Mouse (Mus musculus) left cerebral cortex, postnatal 14 days (tissue): ENCODE measurements around the gene Mrpl14. TPM values are rescaled to one million over a fixed set of nuclear protein-coding genes. Genes with fewer than 3 reads are reported as not detected.

ENCODE experiments used
- DNase-seq, 2 experiments: peaks; one replicate each; pipeline ENCODE4 v3.0.0; 2021 to 2022; ENCODE audit warnings: low spot score in 2 of 2, mixed read lengths in 1 of 2
- intact Hi-C: fragments of 180-260 bp; cut with DNase I; formaldehyde crosslinking; loops from one replicate; pipeline ENCODE4 v1.15.1; 2025
- total RNA-seq, 2 experiments: library from RNA; stranded (reverse); gene quantifications; 2 replicates each; pipeline ENCODE4 v1.2.3; 2021

The Mrpl14 gene
- total RNA-seq, 2 experiments from 2014 or later = 42.9 to 46.3 TPM

DNA sequence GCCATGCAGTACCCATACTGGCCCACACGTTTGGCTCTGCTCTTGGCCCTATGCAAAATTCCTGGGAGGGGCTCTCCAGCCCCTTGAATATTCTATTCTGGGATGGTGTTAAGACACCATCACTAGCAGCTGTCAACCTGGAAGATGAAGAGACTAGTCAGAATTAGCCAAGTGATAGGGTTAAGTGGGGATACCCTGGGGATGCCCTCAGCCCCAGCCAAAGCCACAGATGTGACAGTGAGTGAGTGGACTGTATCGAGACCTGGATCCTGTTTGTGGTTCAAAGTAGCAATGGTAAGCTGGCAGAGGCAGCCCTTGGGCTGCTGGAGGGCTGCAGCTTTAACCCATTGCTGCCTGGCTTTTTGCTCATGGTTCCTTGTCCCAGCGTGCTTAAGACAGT lies 23.7 kb downstream of the Mrpl14 start:
- intact Hi-C loops = no loop called here
- no peak for DNase-seq

DNA sequence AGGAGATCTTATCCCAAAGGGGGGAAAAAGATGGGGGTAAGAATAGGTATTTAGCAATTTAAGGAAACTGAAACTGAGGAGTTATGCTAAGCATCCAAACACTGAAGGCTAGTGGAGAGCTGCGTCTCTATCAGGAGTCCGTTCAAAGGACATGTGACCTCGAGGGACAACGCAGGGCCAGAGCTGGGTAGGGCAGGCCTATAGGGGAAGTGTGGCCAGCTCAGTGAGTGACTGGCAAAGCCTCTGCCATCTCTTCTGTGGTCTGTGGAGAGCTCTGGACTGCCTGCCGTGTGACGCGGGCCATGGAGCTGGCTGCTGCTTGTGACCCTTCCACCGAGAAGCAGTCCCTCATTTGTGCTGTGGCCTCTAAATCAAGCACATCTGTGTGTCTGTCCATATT lies 24.3 kb downstream of the Mrpl14 start:
- intact Hi-C loops = no loop called here
- no peak for DNase-seq

DNA sequence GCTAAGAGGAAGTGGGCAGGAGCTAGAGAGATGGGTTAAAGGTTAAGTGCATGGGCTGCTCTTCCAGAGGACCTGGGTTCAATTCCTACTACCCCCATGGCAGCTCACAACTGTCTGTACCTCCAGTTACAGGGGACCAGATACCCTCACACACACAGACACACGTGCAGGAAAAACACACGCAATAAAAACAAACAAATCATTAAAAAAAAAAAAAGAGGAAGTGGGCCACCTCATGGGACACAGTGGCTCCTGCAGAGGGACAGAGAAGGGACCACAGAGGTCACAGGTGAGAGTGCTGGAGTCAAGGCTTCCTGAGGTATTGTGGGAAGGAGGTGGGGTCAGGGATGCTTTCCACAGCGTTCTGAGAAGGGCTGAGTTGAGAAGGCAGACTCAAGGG lies 25.4 kb downstream of the Mrpl14 start:
- intact Hi-C loops = no loop called here
- no peak for DNase-seq

DNA sequence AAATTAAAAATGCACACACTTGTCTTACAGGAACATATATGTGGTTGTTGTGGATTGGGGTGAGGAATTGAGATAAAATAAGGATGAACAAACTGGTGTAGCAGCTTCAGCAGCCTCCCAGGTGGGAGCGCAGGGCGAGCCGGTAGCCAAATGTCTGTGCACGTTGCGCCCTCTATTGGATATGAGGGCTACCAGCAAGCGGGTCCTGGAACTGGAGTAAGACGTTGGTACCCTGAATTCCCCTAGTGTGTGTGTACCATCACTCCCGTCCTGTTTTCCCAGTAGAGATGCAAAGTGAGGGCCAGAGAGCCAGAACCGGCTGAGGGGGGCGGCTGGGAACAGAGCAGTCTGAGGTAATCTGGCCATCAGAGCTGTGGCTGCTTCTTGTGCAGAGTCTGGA lies 32.2 kb downstream of the Mrpl14 start:
- intact Hi-C loops = loop anchor here (5.0 kb wide), 3 partner anchors 41 to 136 kb away; no protein-coding TSS in a partner anchor
- peak; percentile 86 to 89 for DNase-seq

DNA sequence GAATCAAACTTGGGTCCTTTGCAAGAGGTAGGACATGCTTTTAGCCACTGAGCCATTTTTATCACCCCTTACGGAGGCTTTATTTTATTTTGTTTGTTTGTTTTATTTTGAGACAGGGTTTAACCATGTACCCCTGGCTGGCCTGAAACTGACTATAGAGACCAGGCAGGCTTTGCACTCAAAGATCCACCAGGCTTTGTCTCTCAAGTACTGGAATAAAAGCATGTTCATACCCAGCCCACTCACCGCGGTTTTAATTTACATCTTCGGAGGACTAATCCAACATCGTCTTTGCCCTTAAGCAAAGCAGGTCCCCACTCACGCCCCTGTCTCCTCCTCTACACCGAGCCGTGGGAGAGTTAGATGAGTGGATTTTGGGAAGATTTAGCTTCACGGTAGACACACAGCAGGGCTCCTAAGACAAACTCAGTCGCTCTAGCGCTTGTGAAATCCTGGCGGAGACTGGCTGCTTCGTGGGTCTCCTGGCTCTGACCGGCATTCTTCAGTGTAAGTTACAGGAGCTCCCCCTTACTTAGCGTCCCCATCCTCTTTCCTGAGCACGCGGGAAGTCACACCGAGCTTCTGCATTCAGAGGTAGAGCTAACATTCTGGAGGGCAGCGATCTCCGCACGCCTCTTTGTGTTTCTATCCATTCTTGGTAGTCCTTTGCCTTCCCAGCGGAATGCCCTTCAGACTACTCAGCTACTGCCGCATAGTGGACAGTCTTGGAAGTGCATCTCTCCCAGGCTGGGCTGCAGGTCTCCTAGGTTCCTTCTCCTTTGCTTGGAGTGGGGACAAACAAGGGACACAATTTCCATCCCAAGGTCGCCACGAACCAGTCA lies 37.8 kb downstream of the Mrpl14 start:
- DNase-seq = peak; percentile 84 to 89
- intact Hi-C loops = no loop called here

DNA sequence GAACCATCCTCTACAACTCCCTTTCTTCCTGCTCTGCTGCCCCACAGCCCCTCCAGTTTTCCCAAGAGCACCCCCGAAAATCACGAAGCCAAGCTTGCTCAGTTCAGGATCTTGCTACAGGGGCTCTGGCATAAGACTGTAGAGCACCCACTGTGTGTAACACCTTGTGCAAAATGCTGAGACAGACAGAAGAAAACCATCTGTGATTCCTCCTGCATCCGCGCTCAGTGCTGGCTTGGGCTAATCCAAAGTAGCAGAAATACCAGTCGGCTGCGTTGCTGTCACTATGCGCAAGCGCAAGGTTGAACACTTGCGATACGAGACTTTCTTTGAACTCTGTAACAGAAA lies 38.4 kb downstream of the Mrpl14 start:
- DNase-seq = no peak
- intact Hi-C loops = no loop called here

DNA sequence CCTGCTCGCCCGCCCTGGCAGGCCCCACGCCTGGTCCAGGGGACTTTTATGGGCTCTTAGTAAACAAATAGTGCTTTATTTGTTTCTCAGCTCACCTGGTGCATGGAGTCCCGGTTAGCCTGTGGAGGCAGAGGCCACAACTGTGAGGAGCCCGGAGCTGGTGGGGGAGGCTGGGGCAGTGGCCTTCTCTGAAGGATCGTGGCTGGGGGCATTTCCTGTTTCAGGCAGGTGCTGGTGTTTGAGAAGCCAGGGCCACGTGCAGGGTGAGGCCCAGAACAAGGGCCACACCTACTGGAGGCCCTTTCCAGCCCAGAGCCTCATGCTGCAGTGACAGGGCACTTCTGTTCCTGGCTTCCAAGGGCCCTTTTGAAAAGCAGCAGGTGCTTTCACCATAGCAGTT lies 40.1 kb downstream of the Mrpl14 start:
- intact Hi-C loops = no loop called here
- no peak for DNase-seq

DNA sequence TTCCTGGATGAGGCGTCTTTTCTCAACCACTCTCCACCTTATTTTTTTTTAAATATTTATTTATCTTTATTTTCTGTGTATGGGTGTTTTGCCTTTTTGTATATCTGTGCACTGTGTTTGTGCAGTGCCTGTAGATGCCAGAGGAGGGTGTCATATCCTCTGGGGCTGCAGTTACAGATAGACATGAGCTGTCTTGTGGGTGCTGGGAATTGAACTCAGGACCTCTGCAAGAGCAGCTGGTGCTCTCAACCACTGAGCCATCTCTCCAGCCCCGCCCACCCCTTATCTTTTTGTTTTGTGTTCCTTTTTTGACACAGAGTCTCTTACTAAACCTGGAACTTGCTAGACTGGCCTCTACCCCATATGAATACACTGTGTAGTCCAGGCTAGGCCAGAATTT lies 41.4 kb downstream of the Mrpl14 start:
- intact Hi-C loops = no loop called here
- no peak for DNase-seq

DNA sequence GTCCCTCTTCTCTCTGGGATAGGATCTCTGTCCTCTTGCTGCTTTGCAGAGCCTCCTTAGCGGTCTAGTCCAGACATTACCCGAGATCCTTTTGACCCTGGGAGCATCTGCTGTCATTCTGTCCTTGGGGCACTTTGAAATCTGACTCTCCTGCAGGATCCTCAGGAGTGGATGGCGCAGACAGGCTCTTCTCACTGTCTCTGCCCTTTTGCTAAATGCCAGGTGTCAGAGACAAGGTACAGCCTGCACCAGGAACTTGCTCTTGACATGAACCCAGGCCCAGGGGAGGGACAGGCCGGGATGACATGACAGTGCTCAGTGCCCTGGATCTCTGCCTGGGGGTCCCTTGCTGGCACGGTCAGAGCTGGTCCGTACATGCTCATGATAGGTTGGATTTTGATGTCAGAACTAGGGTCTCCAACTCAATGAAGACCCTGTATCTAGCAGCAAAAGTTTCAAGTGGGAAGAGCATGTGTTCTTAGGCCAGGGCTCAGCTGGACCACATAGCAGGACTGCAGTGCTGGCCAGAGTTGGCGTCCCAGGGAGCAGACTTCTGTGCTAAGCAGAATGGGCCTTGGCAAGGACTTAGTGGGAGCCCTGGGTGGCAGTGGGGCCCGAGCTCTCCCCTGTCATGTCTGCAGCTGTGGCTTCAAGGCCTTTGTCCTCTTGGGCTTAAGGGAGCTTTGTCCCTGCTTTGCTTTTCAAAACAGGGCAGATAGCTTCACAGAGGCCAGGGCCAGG lies 42.0 kb downstream of the Mrpl14 start:
- intact Hi-C loops = no loop called here

DNA sequence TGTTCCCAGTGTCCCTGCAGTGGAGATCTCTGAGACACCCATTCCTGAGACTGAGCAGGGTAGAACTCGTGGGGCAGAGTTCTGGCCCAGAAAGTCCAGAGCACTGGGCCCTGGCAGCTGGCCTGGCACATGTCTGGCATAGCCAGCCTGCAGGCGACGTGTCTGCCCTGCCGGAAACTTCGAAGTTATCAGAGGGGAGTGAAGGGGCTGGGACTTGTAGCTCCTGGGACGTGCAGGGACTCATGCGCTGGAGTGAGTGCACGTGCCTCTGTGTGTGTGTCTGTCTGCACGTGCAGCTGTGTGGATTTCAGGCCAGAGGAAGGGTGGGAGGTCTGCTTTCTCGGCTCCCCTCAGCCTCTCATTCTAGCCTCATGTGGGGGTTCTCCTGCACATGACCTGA lies 43.3 kb downstream of the Mrpl14 start:
- no peak for DNase-seq
- intact Hi-C loops = no loop called here

More for the DNA sequence above, 42.0 kb downstream of the Mrpl14 start:
- DNase-seq = no peak

DNA sequence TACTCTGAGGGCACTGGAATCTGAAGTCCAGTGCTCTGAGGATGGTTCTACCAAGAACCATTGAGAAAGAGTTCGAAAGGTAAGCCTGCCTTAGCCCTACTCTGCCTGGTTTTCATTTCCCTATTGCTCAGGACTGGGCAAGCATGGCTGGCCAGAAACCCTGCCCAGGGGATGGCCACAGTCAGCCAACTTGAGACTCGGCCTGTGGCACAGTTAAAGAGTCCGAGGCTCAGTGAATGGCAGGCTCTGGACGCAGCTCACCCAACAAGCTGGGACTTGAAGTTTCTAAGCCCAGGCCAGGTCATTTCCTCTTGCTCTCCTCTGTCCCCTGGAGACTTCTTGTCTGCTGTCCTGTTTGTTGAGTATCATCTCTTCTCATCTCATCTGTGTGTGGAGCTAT lies 44.6 kb downstream of the Mrpl14 start:
- intact Hi-C loops = loop anchor here (1.0 kb wide), 1 partner anchor 402 kb away; no protein-coding TSS in a partner anchor
- DNase-seq = no peak

DNA sequence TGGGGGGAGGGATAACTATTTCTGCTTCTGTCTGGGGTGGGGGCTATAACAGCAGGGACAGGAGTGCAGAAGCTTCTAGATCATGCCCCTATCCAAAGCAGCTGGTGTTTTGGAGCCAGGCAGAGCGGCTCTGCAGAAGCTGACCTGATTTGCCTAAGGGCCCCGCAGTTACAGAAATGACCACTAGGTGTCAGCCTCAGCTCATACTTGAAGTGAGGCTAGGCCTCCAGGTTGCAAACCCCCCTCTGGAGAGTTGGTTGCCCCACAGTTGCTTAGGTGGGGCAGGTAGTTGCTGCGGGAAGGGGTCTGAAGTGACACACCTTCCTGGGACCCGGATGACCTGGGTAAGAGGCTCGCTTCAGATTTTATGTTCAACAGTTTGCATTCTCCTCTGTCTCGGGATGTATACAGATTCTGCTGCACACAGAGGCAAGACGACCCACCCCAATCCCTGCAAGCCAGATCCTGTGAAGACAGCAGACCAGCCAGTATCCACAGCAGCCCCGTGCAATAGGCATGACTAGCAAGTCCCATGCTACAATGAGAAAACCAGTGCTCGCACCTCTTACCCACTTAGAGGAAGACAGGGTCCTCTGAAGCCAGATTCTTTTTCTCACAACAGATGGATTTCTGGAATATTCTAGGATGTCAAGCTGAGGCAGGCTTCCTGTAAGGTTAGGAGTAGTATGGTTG lies 45.2 kb downstream of the Mrpl14 start:
- DNase-seq = peak; percentile 91 to 94

DNA sequence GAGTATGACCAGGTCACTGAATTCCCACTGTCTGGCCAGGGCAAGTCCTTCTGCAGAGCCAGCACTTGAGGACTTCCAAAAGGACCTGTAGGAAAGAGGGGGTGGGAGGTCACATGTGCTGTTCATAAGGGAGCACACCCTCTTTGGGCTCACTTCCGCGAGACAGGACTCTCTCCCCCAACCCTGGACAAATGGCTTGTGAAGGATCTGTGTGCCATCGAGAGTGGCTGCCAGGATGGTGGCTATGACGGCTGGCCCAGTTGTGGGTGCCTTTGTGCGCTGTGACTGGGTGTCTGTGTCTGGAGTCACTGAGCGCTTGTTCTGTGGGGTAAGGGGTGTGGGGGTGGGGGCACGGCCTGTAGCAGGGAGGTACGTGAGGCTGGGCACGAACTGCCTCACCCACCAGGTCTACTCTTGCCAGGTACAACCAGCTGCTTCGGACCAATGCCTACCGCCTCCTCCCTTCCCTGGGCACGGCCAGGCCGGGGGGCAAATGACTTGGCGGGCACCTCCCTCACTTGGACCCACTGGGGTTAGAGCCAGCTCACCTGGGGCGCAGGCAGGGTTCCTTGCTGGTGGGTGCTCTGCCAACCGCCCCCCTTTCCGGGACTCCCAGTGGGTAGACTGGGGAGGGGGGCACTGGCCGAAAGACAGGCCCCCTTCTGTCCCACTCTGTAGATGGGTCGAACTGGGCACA lies 47.1 kb downstream of the Mrpl14 start:
- no peak for DNase-seq
- intact Hi-C loops = no loop called here

More for the DNA sequence above, 45.2 kb downstream of the Mrpl14 start:
- intact Hi-C loops = loop anchor here (1.0 kb wide), 1 partner anchor 401 kb away; no protein-coding TSS in a partner anchor

DNA sequence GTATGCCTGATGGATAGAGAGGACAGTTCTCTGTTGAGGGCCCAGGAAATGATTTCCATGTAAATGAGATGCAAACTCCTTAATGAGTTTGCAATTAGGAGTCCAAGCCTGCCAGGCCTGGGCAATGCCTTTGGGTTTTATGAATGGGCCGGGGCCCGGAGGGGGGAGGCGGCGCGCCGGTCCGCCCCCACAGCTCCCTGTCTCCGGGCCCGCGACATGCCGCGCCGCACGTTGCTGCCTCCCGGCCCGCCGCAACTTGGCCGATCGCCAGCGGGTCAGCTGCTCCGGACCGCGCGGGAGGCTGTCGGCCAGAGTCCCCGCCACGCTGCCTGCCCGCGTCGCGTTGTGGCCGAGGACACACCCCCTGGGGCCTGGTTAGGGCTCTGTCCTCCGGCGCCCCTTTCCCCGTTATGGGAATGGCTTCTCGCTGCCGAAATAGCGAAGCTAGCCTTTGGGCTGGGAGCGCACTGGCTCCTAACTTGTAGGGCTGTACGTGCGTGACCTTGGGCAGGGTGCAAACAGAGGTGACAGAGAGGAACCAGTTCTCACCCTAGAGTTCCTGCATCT lies 47.7 kb downstream of the Mrpl14 start, which contains the start of gene 1600014C23Rik:
Gene 1600014C23Rik (minus strand): TSS at position 110 of the 567 bp plus-strand sequence.
- intact Hi-C loops = no loop called here
- DNase-seq = peak; percentile 78 to 80

DNA sequence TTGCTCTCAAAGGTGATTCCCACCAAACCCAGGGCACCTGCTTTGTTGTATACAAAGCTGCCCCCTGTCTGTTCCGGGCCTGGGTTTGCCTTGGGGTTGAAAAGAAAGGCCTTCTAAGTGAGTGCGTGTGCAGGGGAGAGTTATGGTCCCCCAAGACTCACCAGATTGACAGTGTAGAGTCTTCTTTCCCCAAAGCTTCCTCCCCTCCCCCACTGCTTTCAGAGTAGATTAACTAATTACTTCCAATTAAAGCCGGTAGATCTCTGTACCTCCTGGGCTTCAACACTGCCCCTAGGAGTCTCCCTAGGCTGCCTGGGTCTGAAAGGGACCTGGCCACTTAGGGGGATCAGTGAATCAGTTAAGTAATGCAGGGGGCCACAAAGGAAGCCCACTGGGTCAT lies 48.2 kb downstream of the Mrpl14 start:
- DNase-seq = no peak
- intact Hi-C loops = no loop called here

DNA sequence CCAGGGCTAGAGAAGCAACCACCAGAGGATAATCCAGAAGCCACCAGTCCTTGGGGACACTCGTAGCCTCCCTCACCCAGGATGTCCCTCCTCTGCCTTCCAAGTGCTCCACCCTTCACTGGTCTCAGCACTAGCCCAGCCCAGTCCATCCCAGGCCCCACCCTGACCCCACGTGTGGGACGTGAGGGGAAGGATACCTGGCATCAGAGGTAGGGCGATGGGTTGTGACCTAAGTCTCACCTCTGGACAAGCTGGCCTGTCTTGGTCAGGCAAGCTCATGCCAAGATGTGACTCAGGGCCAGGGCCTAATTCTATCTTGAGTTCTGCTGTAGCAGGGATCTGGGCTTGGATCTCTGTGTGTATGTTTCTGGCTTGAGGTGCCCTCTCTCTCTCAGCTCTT lies 48.8 kb downstream of the Mrpl14 start:
- no peak for DNase-seq
- intact Hi-C loops = loop anchor here (5.0 kb wide), 1 partner anchor 172 kb away; no protein-coding TSS in a partner anchor

DNA sequence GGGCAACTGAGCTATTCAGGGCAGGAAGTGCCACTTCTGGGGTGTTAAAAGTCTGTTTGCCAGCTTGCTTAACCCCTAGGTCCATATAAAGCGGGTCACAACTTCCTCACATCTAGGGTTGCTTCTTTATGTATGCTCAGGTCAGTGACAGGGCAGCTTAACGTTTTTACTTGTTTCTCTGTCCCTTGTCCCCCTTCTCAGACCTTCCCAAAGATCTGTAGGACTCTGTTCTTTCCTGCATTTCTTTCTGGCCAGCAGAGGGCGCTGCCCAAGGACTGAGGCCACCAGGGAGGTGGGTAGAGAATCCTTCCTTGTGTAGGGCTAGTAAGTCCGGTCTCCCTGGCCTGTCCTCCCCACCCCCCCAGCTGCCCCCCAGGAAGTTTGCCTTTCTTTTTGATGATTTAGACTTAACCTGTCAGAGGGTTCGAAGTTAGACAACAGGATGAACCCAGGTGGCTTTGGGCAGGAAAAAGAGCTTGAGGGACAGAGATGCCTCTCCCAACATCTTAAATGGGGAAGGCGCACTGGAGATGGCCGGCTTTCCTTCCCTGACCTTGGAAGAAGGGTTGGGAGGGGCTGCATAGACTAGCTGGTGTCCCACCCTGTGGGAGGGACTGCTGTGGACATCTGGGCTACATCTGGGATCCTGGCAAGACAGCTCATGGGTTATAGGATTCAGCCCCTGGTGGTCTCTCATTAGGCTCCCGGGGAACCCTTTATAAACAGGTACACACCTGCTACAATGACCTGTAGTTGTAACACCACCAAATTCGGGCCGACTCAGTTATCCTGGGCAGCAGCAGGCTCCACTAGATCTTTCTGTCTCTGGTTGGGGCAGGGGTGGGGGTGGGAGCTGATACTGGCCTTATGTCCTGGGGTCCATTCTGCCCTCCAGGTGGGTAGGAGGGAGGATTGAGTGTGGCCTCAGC lies 49.5 kb downstream of the Mrpl14 start:
- intact Hi-C loops = loop anchor here (1.0 to 5.0 kb wide), 2 partner anchors 172 to 297 kb away; partner anchors contain the start of gene Vegfa
- DNase-seq = peak; percentile 83 to 91
